Mouse (Mus musculus) heart, postnatal 14 days (tissue): ENCODE data around the gene Rhot1. TPM values are rescaled to one million over a fixed set of nuclear protein-coding genes. Genes with fewer than 3 reads are reported as not detected.

Experiments used
- DNase-seq, 2 experiments: peaks; one replicate each; pipeline ENCODE4 v3.0.0; 2021 to 2022
- intact Hi-C: fragments of 180-260 bp; cut with DNase I; formaldehyde crosslinking; loops from one replicate; pipeline ENCODE4 v1.15.1; 2025
- total RNA-seq, 2 experiments: library from RNA; stranded (reverse); gene quantifications; 2 replicates each; pipeline ENCODE4 v1.2.3; 2021

Rhot1 gene
- total RNA-seq, 2 experiments from 2014 or later: 61.8 to 65.3 TPM

GRCm38 (mm10) chr11:80278054-80278453, 69.2 kb downstream of the Rhot1 start:
- intact Hi-C loops: no loop called here
- DNase-seq: no peak

- peak in 1 of 2 experiments; percentile 51 for DNase-seq
- intact Hi-C loops: no loop called here
Observed at GRCm38 (mm10) chr11:80283786-80284185, 75.0 kb downstream of the Rhot1 start.

- intact Hi-C loops: no loop called here
Observed at GRCm38 (mm10) chr11:80284641-80285040, 75.8 kb downstream of the Rhot1 start.

GRCm38 (mm10) chr11:80287150-80287549, 78.3 kb downstream of the Rhot1 start:
- intact Hi-C loops: loop anchor here (1.0 kb wide), 1 partner anchor 65 kb away; no protein-coding TSS in a partner anchor
- DNase-seq: peak; percentile 67 to 81

More at GRCm38 (mm10) chr11:80284641-80285040, 75.8 kb downstream of the Rhot1 start:
- peak; percentile 23 to 56 for DNase-seq

- peak; percentile 51 to 66 for DNase-seq
- intact Hi-C loops: no loop called here
Observed at GRCm38 (mm10) chr11:80289701-80290445, 81.1 kb downstream of the Rhot1 start.

GRCm38 (mm10) chr11:80291004-80291403, 82.2 kb downstream of the Rhot1 start:
- intact Hi-C loops: no loop called here

GRCm38 (mm10) chr11:80292463-80292862, 83.6 kb downstream of the Rhot1 start:
- intact Hi-C loops: no loop called here
- DNase-seq: no peak

More at GRCm38 (mm10) chr11:80291004-80291403, 82.2 kb downstream of the Rhot1 start:
- no peak for DNase-seq

GRCm38 (mm10) chr11:80295066-80295465, 86.2 kb downstream of the Rhot1 start:
- intact Hi-C loops: no loop called here
- no peak for DNase-seq

GRCm38 (mm10) chr11:80295785-80296184, 87.0 kb downstream of the Rhot1 start:
- no peak for DNase-seq
- intact Hi-C loops: no loop called here

- intact Hi-C loops: no loop called here
- no peak for DNase-seq
Observed at GRCm38 (mm10) chr11:80299513-80300235, 90.9 kb downstream of the Rhot1 start.

GRCm38 (mm10) chr11:80300551-80301315, 91.9 kb downstream of the Rhot1 start, which contains the start of gene Rhbdl3:
Gene Rhbdl3 (plus strand): TSS chr11:80300912.
- DNase-seq: peak; percentile 73 to 82
- intact Hi-C loops: no loop called here

GRCm38 (mm10) chr11:80301316-80302045, 92.7 kb downstream of the Rhot1 start:
- intact Hi-C loops: no loop called here
- peak; percentile 66 to 77 for DNase-seq

- intact Hi-C loops: no loop called here
- no peak for DNase-seq
Observed at GRCm38 (mm10) chr11:80302046-80302390, 93.2 kb downstream of the Rhot1 start.

GRCm38 (mm10) chr11:80302536-80302935, 93.7 kb downstream of the Rhot1 start:
- intact Hi-C loops: no loop called here
- DNase-seq: peak; percentile 56 to 73

GRCm38 (mm10) chr11:80303746-80304145, 94.9 kb downstream of the Rhot1 start:
- intact Hi-C loops: no loop called here
- no peak for DNase-seq

- intact Hi-C loops: no loop called here
- no peak for DNase-seq
Observed at GRCm38 (mm10) chr11:80304846-80305245, 96.0 kb downstream of the Rhot1 start.

- intact Hi-C loops: no loop called here
- no peak for DNase-seq
Observed at GRCm38 (mm10) chr11:80308537-80308936, 99.7 kb downstream of the Rhot1 start.

- no peak for DNase-seq
Observed at GRCm38 (mm10) chr11:80311271-80311670, 102.5 kb downstream of the Rhot1 start.

GRCm38 (mm10) chr11:80312049-80312448, 103.2 kb downstream of the Rhot1 start:
- intact Hi-C loops: no loop called here
- no peak for DNase-seq

More at GRCm38 (mm10) chr11:80311271-80311670, 102.5 kb downstream of the Rhot1 start:
- intact Hi-C loops: no loop called here

- intact Hi-C loops: no loop called here
- DNase-seq: peak in 1 of 2 experiments; percentile 43
Observed at GRCm38 (mm10) chr11:80312565-80312964, 103.7 kb downstream of the Rhot1 start.
